Mouse (Mus musculus): Measurements from ENCODE around the gene Pogz.

- TF ChIP-seq CTCF (conservative IDR thresholded peaks at IDR 0.05; ENCODE audit: low read length) (no peak), NANOG (IDR thresholded peaks at IDR 0.05; ENCODE audit: borderline replicate concordance, low read length) (no peak), POU5F1 (IDR thresholded peaks at IDR 0.05; ENCODE audit: borderline replicate concordance, low read length) (no peak)
Observed at GRCm38 (mm10) chr3:94832701-94833100, 4.7 kb upstream of the Pogz start.
